Mouse (Mus musculus) embryonic facial prominence, embryonic 11.5 days (tissue): ENCODE measurements around the gene 1500011B03Rik. TPM values are rescaled to one million over a fixed set of nuclear protein-coding genes. Genes with fewer than 3 reads are reported as not detected.
A peak's percentile ranks its signal among the peaks of the same experiment; 100 is the strongest.
"Not testable (repeated sequence)": the region's sequence is repeated elsewhere in the genome, so short reads cannot be mapped to it uniquely, and the experiment has no call there.

Experiments used
- ATAC-seq: fragments of 200-750 bp; cut with Nextera tagmentation; replicated peaks from 2 replicates; pipeline ENCODE4 v1.8.0; 2017; ENCODE audit warnings: low read depth; ENCODE audit not compliant: insufficient number of reproducible peaks, low FRiP score, low TSS enrichment
- DNase-seq: peaks from one replicate; pipeline ENCODE4 v3.0.0-alpha.2; 2015; ENCODE audit warnings: low spot score
- H3K27ac ChIP-seq: fragments of 300-500 bp; sonication (generic); replicated peaks from 2 replicates; pipeline ENCODE4 v1.5.1; 2014; ENCODE audit warnings: mild to moderate bottlenecking, low read depth, low read length, control low read depth
- H3K27me3 ChIP-seq: fragments of 300-500 bp; sonication (generic); 2 replicates; pipeline ENCODE4 v1.6.1; 2014; ENCODE audit warnings: mild to moderate bottlenecking, low read length, moderate library complexity, mixed read lengths; ENCODE audit not compliant: control insufficient read depth, insufficient read depth
- H3K36me3 ChIP-seq: fragments of 300-500 bp; sonication (generic); replicated peaks from 2 replicates; pipeline ENCODE4 v1.6.1; 2014; ENCODE audit warnings: low read depth, mild to moderate bottlenecking, low read length, moderate library complexity, mixed read lengths; ENCODE audit not compliant: control insufficient read depth, insufficient read depth
- H3K4me1 ChIP-seq: fragments of 300-500 bp; sonication (generic); 2 replicates; pipeline ENCODE4 v1.6.1; 2014; ENCODE audit warnings: low read length, mixed read lengths; ENCODE audit not compliant: control insufficient read depth, insufficient read depth
- H3K4me2 ChIP-seq: fragments of 300-500 bp; sonication (generic); 2 replicates; pipeline ENCODE4 v1.6.1; 2014; ENCODE audit warnings: low read depth, mild to moderate bottlenecking, control low read depth, low read length, moderate library complexity
- H3K4me3 ChIP-seq: fragments of 300-500 bp; sonication (generic); 2 replicates; pipeline ENCODE4 v1.5.1; 2014; ENCODE audit warnings: low read depth, low read length, control low read depth
- H3K9ac ChIP-seq: fragments of 300-500 bp; sonication (generic); replicated peaks from 2 replicates; pipeline ENCODE4 v1.6.1; 2014; ENCODE audit warnings: mild to moderate bottlenecking, control low read depth, low read length
- H3K9me3 ChIP-seq: fragments of 300-500 bp; sonication (generic); replicated peaks from 2 replicates; pipeline ENCODE4 v1.6.1; 2016; ENCODE audit warnings: mild to moderate bottlenecking, low read length, inconsistent platforms, mixed read lengths; ENCODE audit not compliant: control insufficient read depth
- WGBS: fragments of 180-500 bp; shearing (Covaris S2); extraction: QIAGEN DNeasy Blood & Tissue Kit; methylation state at CpG from one replicate; pipeline ENCODE4 v1.1.7; 2014; 5-methylcytosine and 5-hydroxymethylcytosine counted together
- polyA plus RNA-seq: library from polyadenylated mRNA; unstranded; fragments of >200 nt; fragmentation: Nextera tagmentation; extraction: Ambion mirVana; gene quantifications from 2 replicates; pipeline ENCODE4 v1.2.1, GENCODE M21; 2014

1500011B03Rik gene
- 115 and 121 TPM in 2 replicates for polyA plus RNA-seq

DNA sequence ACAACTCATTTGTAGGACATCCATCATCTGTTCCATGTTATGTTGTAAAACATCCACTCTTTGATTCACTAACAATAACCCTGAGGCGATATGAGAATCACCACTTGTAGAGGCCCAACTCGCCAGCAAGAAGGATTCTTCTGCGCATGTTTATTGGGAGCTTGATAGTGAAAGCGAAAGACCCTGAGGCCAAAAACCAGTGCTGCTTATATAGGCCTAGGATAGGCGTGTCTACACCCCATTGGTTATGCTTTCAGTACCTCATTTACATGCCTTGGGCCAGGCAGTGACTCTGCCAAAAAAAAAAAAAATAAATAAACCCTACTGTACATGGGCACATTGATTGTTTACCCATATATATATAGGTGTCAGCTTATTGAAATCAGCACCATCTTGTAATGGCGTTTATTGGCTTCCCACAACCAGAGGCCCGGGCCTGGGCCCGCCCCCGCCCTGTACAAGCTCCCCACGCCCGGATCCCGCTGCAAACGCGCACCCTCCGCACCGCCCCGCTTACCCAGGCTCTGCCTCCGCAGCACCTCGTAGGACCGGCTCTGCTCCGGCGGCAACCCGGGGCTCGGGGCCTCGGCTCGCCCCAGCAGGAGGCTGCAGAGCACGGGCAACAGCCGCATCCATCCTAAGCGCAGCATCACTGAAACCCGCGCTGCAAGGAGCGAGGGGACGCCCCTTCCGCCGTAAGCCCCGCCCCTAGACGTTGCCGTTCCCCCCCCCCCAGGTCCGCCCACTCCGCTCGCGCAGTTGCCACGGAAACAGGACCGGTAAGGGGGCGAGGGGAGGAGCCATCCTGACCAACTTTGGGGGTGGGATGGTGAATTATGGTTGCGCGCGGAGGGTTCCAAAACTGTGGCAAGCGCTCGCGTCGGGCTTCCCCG lies at the start of gene 1500011B03Rik:
Gene 1500011B03Rik (minus strand): TSS at position 673 of the 893 bp plus-strand sequence.
- 7% methylated on average over 53 of the region's 53 CpGs for WGBS
- H3K9me3 ChIP-seq, result no peaks in the 10 kb centered on the region
- H3K27me3 ChIP-seq, result no peaks in the 10 kb centered on the region
- H3K4me3 ChIP-seq, result peak within 1 kb of the TSS; percentile 81
- H3K9ac ChIP-seq, result peak within 1 kb of the TSS; percentile 83
- DNase-seq (peak; percentile 94), ATAC-seq (peak; percentile 70)
- H3K4me2 ChIP-seq, result peak within 1 kb of the TSS; percentile 65
- no peaks in the 10 kb centered on the region for H3K36me3 ChIP-seq
- peak within 1 kb of the TSS; percentile 65 for H3K27ac ChIP-seq
- no peaks in the 10 kb centered on the region for H3K4me1 ChIP-seq

- Histone ChIP-seq H3K4me3 (no peak overlapping the region), H3K4me2 (no peak overlapping the region), H3K9me3 (peaks cover 9% of the 10 kb centered on the region; the same call in 1 of the 2 replicates), H3K27ac (no peak overlapping the region), H3K36me3 (no peaks in the 10 kb centered on the region), H3K9ac (no peak overlapping the region), H3K4me1 (no peaks in the 10 kb centered on the region), H3K27me3 (no peaks in the 10 kb centered on the region)
- ATAC-seq, result no peak
- WGBS, result 90% methylated on average over 12 of the region's 12 CpGs
- no peak for DNase-seq
These were observed 42.0 kb upstream of the 1500011B03Rik start for GRCm38 (mm10) chr5:114865279-114865678.

DNA sequence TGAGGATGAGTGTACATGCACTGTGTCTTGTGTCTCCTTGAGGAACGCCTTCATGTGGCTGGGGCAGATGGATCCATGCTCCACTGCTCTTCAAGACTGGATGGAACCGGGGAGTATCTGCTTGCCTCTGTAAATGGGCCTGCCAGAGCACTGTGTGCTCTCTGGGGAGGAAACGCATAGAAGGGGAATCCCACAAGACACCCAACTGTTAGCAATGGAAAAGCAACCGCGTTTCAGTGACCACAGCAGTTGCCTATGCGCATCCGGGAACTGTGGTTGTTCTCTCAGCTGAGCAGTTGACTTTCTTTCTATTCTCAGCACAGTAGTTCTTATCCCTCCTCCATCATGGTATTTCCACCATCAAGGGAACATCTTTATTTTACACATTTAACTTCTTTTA lies 41.5 kb upstream of the 1500011B03Rik start:
- H3K9ac ChIP-seq, result no peak overlapping the region
- no peaks in the 10 kb centered on the region for H3K36me3 ChIP-seq
- DNase-seq (no peak), ATAC-seq (no peak)
- no peaks in the 10 kb centered on the region for H3K4me1 ChIP-seq
- H3K27me3 ChIP-seq, result no peaks in the 10 kb centered on the region
- peaks cover 9% of the 10 kb centered on the region; the same call in 1 of the 2 replicates for H3K9me3 ChIP-seq
- no peak overlapping the region for H3K27ac ChIP-seq
- WGBS, result 77% methylated on average over 7 of the region's 7 CpGs
- H3K4me2 ChIP-seq, result no peak overlapping the region
- no peak overlapping the region for H3K4me3 ChIP-seq

DNA sequence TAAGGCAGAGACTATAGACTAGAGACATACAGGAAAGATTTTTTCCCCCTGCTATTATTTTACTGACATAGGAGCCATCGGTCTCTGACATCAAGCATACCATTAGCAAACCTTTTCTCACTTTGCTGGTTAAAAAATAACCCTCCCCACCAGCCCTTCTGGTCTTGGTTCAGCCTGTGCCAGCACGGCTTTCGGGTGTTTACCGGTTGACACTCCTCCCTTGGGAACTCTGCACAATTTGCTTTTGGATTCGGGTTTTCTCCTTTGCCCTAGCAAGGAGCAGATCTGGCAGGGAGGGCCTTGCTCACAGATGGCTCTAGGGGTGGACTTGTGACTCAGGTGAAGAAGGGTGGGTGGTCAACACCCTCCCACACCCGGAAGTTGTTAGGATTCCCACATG lies 38.5 kb upstream of the 1500011B03Rik start:
- DNase-seq (no peak), ATAC-seq (no peak)
- H3K27ac ChIP-seq, result no peak overlapping the region
- no peak overlapping the region for H3K9ac ChIP-seq
- H3K4me1 ChIP-seq, result no peaks in the 10 kb centered on the region
- no peaks in the 10 kb centered on the region for H3K9me3 ChIP-seq
- no peaks in the 10 kb centered on the region for H3K27me3 ChIP-seq
- WGBS, result 76% methylated on average over 6 of the region's 6 CpGs
- H3K4me3 ChIP-seq, result no peak overlapping the region
- H3K4me2 ChIP-seq, result no peak overlapping the region
- H3K36me3 ChIP-seq, result no peaks in the 10 kb centered on the region

DNA sequence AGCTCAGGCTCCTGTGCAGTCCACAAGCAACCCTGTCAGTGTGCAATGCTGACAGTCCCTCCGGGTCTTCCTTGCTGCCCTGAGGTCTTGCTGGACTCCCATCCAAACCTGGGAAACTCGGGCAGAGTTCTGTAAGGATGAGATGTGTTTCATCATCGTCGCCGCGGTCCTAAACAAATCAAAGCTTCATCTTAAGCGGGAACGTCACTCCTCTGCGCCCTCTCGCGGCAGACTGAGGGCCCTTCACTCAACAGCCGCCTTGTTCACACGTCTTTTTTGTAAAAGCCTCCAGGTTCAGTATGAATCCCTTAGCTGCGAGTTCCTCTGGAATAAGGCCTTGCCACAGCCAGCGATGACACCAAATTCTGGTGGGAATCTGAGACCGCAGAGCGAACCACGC lies 36.0 kb upstream of the 1500011B03Rik start:
- ATAC-seq (no peak), DNase-seq (peak; percentile 90)
- no peaks in the 10 kb centered on the region for H3K36me3 ChIP-seq
- 5% methylated on average over 18 of the region's 18 CpGs for WGBS
- no peak overlapping the region for H3K27ac ChIP-seq
- H3K27me3 ChIP-seq, result no peaks in the 10 kb centered on the region
- H3K9me3 ChIP-seq, result no peaks in the 10 kb centered on the region
- peak overlapping the region; percentile 2; the same call in 1 of the 2 replicates for H3K9ac ChIP-seq
- peak overlapping the region; percentile 3; the same call in 1 of the 2 replicates for H3K4me3 ChIP-seq
- no peaks in the 10 kb centered on the region for H3K4me1 ChIP-seq
- peak overlapping the region; percentile 45 for H3K4me2 ChIP-seq

GRCm38 (mm10) chr5:114858582-114858981 lies 35.3 kb upstream of the 1500011B03Rik start, which contains the start of gene Gm9936:
Gm9936 (minus strand) TSS chr5:114858682.
- no peaks in the 10 kb centered on the region for H3K27me3 ChIP-seq
- no peaks in the 10 kb centered on the region for H3K4me1 ChIP-seq
- H3K4me2 ChIP-seq, result peak within 1 kb of the TSS; percentile 45
- WGBS, result 85% methylated on average over 12 of the region's 12 CpGs
- no peaks in the 10 kb centered on the region for H3K36me3 ChIP-seq
- peak within 1 kb of the TSS; percentile 2; the same call in 1 of the 2 replicates for H3K9ac ChIP-seq
- no peaks in the 10 kb centered on the region for H3K9me3 ChIP-seq
- ATAC-seq (no peak), DNase-seq (no peak)
- no peak within 1 kb of the TSS for H3K27ac ChIP-seq
- H3K4me3 ChIP-seq, result peak within 1 kb of the TSS; percentile 3; the same call in 1 of the 2 replicates

GRCm38 (mm10) chr5:114853364-114853763 lies 30.1 kb upstream of the 1500011B03Rik start, which contains the start of gene 4930519G04Rik:
4930519G04Rik (plus strand) TSS chr5:114853664.
- not testable (repeated sequence) for H3K27ac ChIP-seq, DNase-seq, H3K4me1 ChIP-seq, ATAC-seq, H3K36me3 ChIP-seq, H3K4me2 ChIP-seq, H3K4me3 ChIP-seq, H3K9me3 ChIP-seq, H3K27me3 ChIP-seq, H3K9ac ChIP-seq
- WGBS, result 79% methylated on average over 3 of the region's 5 CpGs
